Mouse (Mus musculus) CD4-positive, CD25-positive, alpha-beta regulatory T cell, adult 9 weeks (primary cell): ENCODE results near the gene Sinhcaf. TPM values are rescaled to one million over a fixed set of nuclear protein-coding genes. Genes with fewer than 3 reads are reported as not detected.

Experiments used
- polyA plus RNA-seq: library from polyadenylated mRNA; unstranded; fragments of 100-300 nt; shearing (Covaris generic); gene quantifications from one replicate; pipeline ENCODE4 v1.2.1, GENCODE M21; 2017

Gene Sinhcaf
- 51.3 TPM for polyA plus RNA-seq

GRCm38 (mm10) chr6:148946409-148946742 is at the start of gene Sinhcaf:
Gene Sinhcaf, minus strand, starts transcription at chr6:148946467.

GRCm38 (mm10) chr6:148895773-148896506 is 50.3 kb downstream of the Sinhcaf start, which contains the start of gene Caprin2:
Gene Caprin2, minus strand, starts transcription at chr6:148896237.

Other genes with a start within 250 kb of the Sinhcaf start
- gene Ipo8, start 115.0 kb downstream of the Sinhcaf start, polyA plus RNA-seq: 62.1 TPM
- gene Caprin2, start 50.2 kb downstream of the Sinhcaf start, polyA plus RNA-seq: 4.5 TPM
- 0.15 TPM for gene Dennd5b, start 155.2 kb upstream of the Sinhcaf start, polyA plus RNA-seq
- not detected for gene Gm10203, start 183.7 kb upstream of the Sinhcaf start, polyA plus RNA-seq
- gene Etfbkmt, start 193.4 kb upstream of the Sinhcaf start, polyA plus RNA-seq: 83.5 TPM
- 30.7 TPM for gene Amn1, start 242.2 kb upstream of the Sinhcaf start, polyA plus RNA-seq